Mouse (Mus musculus): ENCODE measurements at regions not wholly inside any gene's neighbourhood (a gene's known extent, or its start where the extent isn't known, plus 50 kb on each side); places are given as distances from the start of the nearest gene placed in this dataset.

- no peaks in the 10 kb centered on the region for H3K36me3 ChIP-seq
Observed at GRCm38 (mm10) chr3:33440905-33441304, 297.9 kb upstream of the Pex5l start.

GRCm38 (mm10) chr3:33440500-33440899, 297.5 kb upstream of the Pex5l start:
- Histone ChIP-seq H3K36me3 (no peaks in the 10 kb centered on the region), H3K4me1 (replicated peaks) (no peaks in the 10 kb centered on the region), H3K9me3 (replicated peaks) (no peaks in the 10 kb centered on the region), H3K4me2 (no peak overlapping the region), H3K9ac (no peak overlapping the region), H3K4me3 (no peak overlapping the region), H3K27me3 (no peaks in the 10 kb centered on the region), H3K27ac (no peak overlapping the region)
- no peak for ATAC-seq (replicated peaks; ENCODE audit: insufficient number of reproducible peaks, insufficient read depth, low FRiP score, low read depth)

More at GRCm38 (mm10) chr3:33440905-33441304, 297.9 kb upstream of the Pex5l start:
- Histone ChIP-seq H3K27ac (no peak overlapping the region), H3K27me3 (no peaks in the 10 kb centered on the region), H3K4me2 (no peak overlapping the region), H3K9me3 (replicated peaks) (no peaks in the 10 kb centered on the region), H3K4me3 (no peak overlapping the region), H3K9ac (no peak overlapping the region), H3K4me1 (replicated peaks) (no peaks in the 10 kb centered on the region)
- no peak for ATAC-seq (replicated peaks; ENCODE audit: insufficient number of reproducible peaks, insufficient read depth, low FRiP score, low read depth)
- 54% methylated on average over 2 of the region's 2 CpGs for WGBS

GRCm38 (mm10) chr3:33416922-33417321, 273.9 kb upstream of the Pex5l start:
- WGBS = 56% methylated on average over 3 of the region's 3 CpGs
- no peak for ATAC-seq (replicated peaks; ENCODE audit: insufficient number of reproducible peaks, insufficient read depth, low FRiP score, low read depth)

GRCm38 (mm10) chr3:33416321-33416720, 273.3 kb upstream of the Pex5l start:
- Histone ChIP-seq H3K4me3 (no peak overlapping the region), H3K27ac (no peak overlapping the region), H3K9ac (no peak overlapping the region), H3K27me3 (no peaks in the 10 kb centered on the region), H3K4me1 (replicated peaks) (no peaks in the 10 kb centered on the region), H3K4me2 (no peak overlapping the region), H3K36me3 (no peaks in the 10 kb centered on the region), H3K9me3 (replicated peaks) (no peaks in the 10 kb centered on the region)
- ATAC-seq (replicated peaks; ENCODE audit: insufficient number of reproducible peaks, insufficient read depth, low FRiP score, low read depth) = no peak
- 72% methylated on average over 1 of the region's 1 CpGs for WGBS

More at GRCm38 (mm10) chr3:33416922-33417321, 273.9 kb upstream of the Pex5l start:
- Histone ChIP-seq H3K9ac (no peak overlapping the region), H3K4me3 (no peak overlapping the region), H3K27me3 (no peaks in the 10 kb centered on the region), H3K4me1 (replicated peaks) (no peaks in the 10 kb centered on the region), H3K36me3 (no peaks in the 10 kb centered on the region), H3K27ac (no peak overlapping the region), H3K9me3 (replicated peaks) (no peaks in the 10 kb centered on the region), H3K4me2 (no peak overlapping the region)

- Histone ChIP-seq H3K36me3 (no peaks in the 10 kb centered on the region), H3K27me3 (no peaks in the 10 kb centered on the region), H3K4me2 (no peak overlapping the region), H3K4me3 (no peak overlapping the region), H3K9me3 (replicated peaks) (no peaks in the 10 kb centered on the region), H3K9ac (no peak overlapping the region), H3K4me1 (replicated peaks) (no peaks in the 10 kb centered on the region), H3K27ac (no peak overlapping the region)
- no peak for ATAC-seq (replicated peaks; ENCODE audit: insufficient number of reproducible peaks, insufficient read depth, low FRiP score, low read depth)
- 73% methylated on average over 2 of the region's 2 CpGs for WGBS
Observed at GRCm38 (mm10) chr3:33401904-33402303, 258.9 kb upstream of the Pex5l start.

GRCm38 (mm10) chr3:33399321-33399720, 256.3 kb upstream of the Pex5l start:
- no peak overlapping the region for H3K9ac ChIP-seq
- H3K4me2 ChIP-seq = no peak overlapping the region
- H3K4me3 ChIP-seq = no peak overlapping the region
- no peaks in the 10 kb centered on the region for H3K9me3 ChIP-seq (replicated peaks)
- no peaks in the 10 kb centered on the region for H3K4me1 ChIP-seq (replicated peaks)
- H3K27me3 ChIP-seq = no peaks in the 10 kb centered on the region
- no peaks in the 10 kb centered on the region for H3K36me3 ChIP-seq
- 73% methylated on average over 8 of the region's 8 CpGs for WGBS
- no peak overlapping the region for H3K27ac ChIP-seq
- no peak for ATAC-seq (replicated peaks; ENCODE audit: insufficient number of reproducible peaks, insufficient read depth, low FRiP score, low read depth)

- Histone ChIP-seq H3K4me3 (no peak overlapping the region), H3K9ac (no peak overlapping the region), H3K4me1 (replicated peaks) (no peaks in the 10 kb centered on the region), H3K36me3 (no peaks in the 10 kb centered on the region), H3K4me2 (no peak overlapping the region), H3K27me3 (no peaks in the 10 kb centered on the region), H3K27ac (no peak overlapping the region), H3K9me3 (replicated peaks) (no peaks in the 10 kb centered on the region)
- 65% methylated on average over 2 of the region's 2 CpGs for WGBS
- ATAC-seq (replicated peaks; ENCODE audit: insufficient number of reproducible peaks, insufficient read depth, low FRiP score, low read depth) = no peak
Observed at GRCm38 (mm10) chr3:33398326-33398725, 255.3 kb upstream of the Pex5l start.

GRCm38 (mm10) chr3:33397217-33397616, 254.2 kb upstream of the Pex5l start:
- H3K4me3 ChIP-seq = no peak overlapping the region

GRCm38 (mm10) chr3:33392541-33392822, 249.4 kb upstream of the Pex5l start:
- WGBS = 64% methylated on average over 1 of the region's 1 CpGs
- H3K4me1 ChIP-seq (replicated peaks) = no peaks in the 10 kb centered on the region

More at GRCm38 (mm10) chr3:33397217-33397616, 254.2 kb upstream of the Pex5l start:
- H3K27ac ChIP-seq = no peak overlapping the region
- no peaks in the 10 kb centered on the region for H3K4me1 ChIP-seq (replicated peaks)
- H3K9me3 ChIP-seq (replicated peaks) = no peaks in the 10 kb centered on the region
- H3K9ac ChIP-seq = no peak overlapping the region
- no peaks in the 10 kb centered on the region for H3K36me3 ChIP-seq
- no peaks in the 10 kb centered on the region for H3K27me3 ChIP-seq
- no peak overlapping the region for H3K4me2 ChIP-seq
- ATAC-seq (replicated peaks; ENCODE audit: insufficient number of reproducible peaks, insufficient read depth, low FRiP score, low read depth) = no peak
- 72% methylated on average over 6 of the region's 6 CpGs for WGBS

GRCm38 (mm10) chr3:33391765-33392540, 248.9 kb upstream of the Pex5l start:
- Histone ChIP-seq H3K27me3 (no peaks in the 10 kb centered on the region), H3K9me3 (replicated peaks) (no peaks in the 10 kb centered on the region), H3K4me3 (no peak overlapping the region), H3K4me1 (replicated peaks) (no peaks in the 10 kb centered on the region), H3K36me3 (no peaks in the 10 kb centered on the region), H3K9ac (no peak overlapping the region), H3K4me2 (no peak overlapping the region), H3K27ac (no peak overlapping the region)
- WGBS = 79% methylated on average over 4 of the region's 4 CpGs
- no peak for ATAC-seq (replicated peaks; ENCODE audit: insufficient number of reproducible peaks, insufficient read depth, low FRiP score, low read depth)

More at GRCm38 (mm10) chr3:33392541-33392822, 249.4 kb upstream of the Pex5l start:
- Histone ChIP-seq H3K4me3 (no peak overlapping the region), H3K27ac (no peak overlapping the region), H3K9me3 (replicated peaks) (no peaks in the 10 kb centered on the region), H3K9ac (no peak overlapping the region), H3K36me3 (no peaks in the 10 kb centered on the region), H3K27me3 (no peaks in the 10 kb centered on the region), H3K4me2 (no peak overlapping the region)
- ATAC-seq (replicated peaks; ENCODE audit: insufficient number of reproducible peaks, insufficient read depth, low FRiP score, low read depth) = no peak

GRCm38 (mm10) chr3:33388171-33388570, 245.1 kb upstream of the Pex5l start:
- Histone ChIP-seq H3K36me3 (no peaks in the 10 kb centered on the region), H3K27ac (no peak overlapping the region), H3K4me2 (no peak overlapping the region), H3K4me1 (replicated peaks) (no peaks in the 10 kb centered on the region), H3K9me3 (replicated peaks) (no peaks in the 10 kb centered on the region), H3K27me3 (no peaks in the 10 kb centered on the region), H3K9ac (no peak overlapping the region), H3K4me3 (no peak overlapping the region)
- ATAC-seq (replicated peaks; ENCODE audit: insufficient number of reproducible peaks, insufficient read depth, low FRiP score, low read depth) = no peak
- 33% methylated on average over 1 of the region's 1 CpGs for WGBS

GRCm38 (mm10) chr3:33383622-33384021, 240.6 kb upstream of the Pex5l start:
- H3K9ac ChIP-seq = no peak overlapping the region
- H3K27ac ChIP-seq = no peak overlapping the region
- no peaks in the 10 kb centered on the region for H3K36me3 ChIP-seq
- no peak for ATAC-seq (replicated peaks; ENCODE audit: insufficient number of reproducible peaks, insufficient read depth, low FRiP score, low read depth)
- WGBS = 79% methylated on average over 1 of the region's 1 CpGs
- H3K9me3 ChIP-seq (replicated peaks) = no peaks in the 10 kb centered on the region
- H3K27me3 ChIP-seq = no peaks in the 10 kb centered on the region
- H3K4me3 ChIP-seq = no peak overlapping the region
- H3K4me1 ChIP-seq (replicated peaks) = 0 out of 2 replicates have a peak, but pooled peaks cover 3% of the 10 kb centered on the region
- no peak overlapping the region for H3K4me2 ChIP-seq

All from heart, embryonic 15.5 days (tissue).